8 mouse cellular contexts compared by ENCODE assay signal in the genomic region with DNA sequence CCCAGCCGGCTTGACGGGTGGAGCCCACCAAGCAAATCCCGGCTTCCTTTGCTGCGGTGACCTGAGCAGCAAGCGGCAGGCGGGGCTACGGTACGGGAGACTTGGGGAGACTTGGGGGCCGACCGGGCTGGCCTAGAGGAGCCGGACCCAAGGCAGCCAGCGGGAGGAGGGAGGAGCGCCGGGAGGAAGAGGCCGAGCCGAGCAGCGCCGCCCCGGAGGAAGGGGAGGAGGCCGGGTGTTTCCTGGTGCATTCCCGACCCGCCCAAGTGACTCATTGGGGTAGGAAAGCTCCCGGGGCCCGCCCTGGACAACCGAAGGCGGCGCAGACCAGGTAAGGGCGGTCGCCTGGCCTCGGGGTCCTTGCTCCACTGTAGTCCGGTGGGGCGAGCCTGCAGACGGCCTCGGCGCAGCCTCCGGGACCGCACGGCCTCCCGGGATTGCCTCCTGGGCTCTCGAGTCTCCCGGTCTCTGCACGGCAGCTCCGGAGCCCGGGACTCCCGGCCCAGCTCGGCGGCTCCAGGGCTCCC. TPM values are rescaled to one million over a fixed set of nuclear protein-coding genes. Genes with fewer than 3 reads are reported as not detected.
DNase-seq lines count a peak whose midpoint lies in the region; ATAC-seq and TF ChIP-seq lines count a peak whose summit lies in the region.

No protein-coding gene starts in this region.

- TF ChIP-seq POLR2A in lung, adult 2 months (IDR thresholded peaks at IDR 0.05; ENCODE audit: borderline replicate concordance, extremely low read depth, low read depth, low read length) = peak; percentile 63

- H3K27ac ChIP-seq in ES-E14 (ENCODE audit: insufficient read depth, low read depth, low read length, poor library complexity, severe bottlenecking) = peak overlapping the region; percentile 82
- peak overlapping the region; percentile 94 for H3K27ac ChIP-seq in forebrain, embryonic 14.5 days (ENCODE audit: low read depth, low read length)
- peak overlapping the region; percentile 94 for H3K27ac ChIP-seq in neural tube, embryonic 15.5 days (replicated peaks)

- H3K9me3 ChIP-seq in ES-E14 (ENCODE audit: control insufficient read depth, insufficient read depth, low read depth, low read length) = no peaks in the 10 kb centered on the region
- no peaks in the 10 kb centered on the region for H3K9me3 ChIP-seq in forebrain, embryonic 14.5 days (replicated peaks; ENCODE audit: control insufficient read depth, low read length)
- H3K9me3 ChIP-seq in neural tube, embryonic 15.5 days (replicated peaks) = no peaks in the 10 kb centered on the region

- ATAC-seq in forebrain, embryonic 14.5 days = peak; percentile 95
- ATAC-seq in neural tube, embryonic 15.5 days (ENCODE audit: low FRiP score) = peak; percentile 93

- H3K36me3 ChIP-seq in ES-E14 (ENCODE audit: control insufficient read depth, insufficient read depth, low read length, poor library complexity, severe bottlenecking) = no peaks in the 10 kb centered on the region
- H3K36me3 ChIP-seq in forebrain, embryonic 14.5 days (ENCODE audit: control insufficient read depth, insufficient read depth, low read length) = no peaks in the 10 kb centered on the region
- H3K36me3 ChIP-seq in neural tube, embryonic 15.5 days = no peaks in the 10 kb centered on the region

- DNase-seq in ES-E14 (ENCODE audit: low read depth, low spot score) = peak; percentile 77
- DNase-seq in cerebellum, adult 11 months = peak; percentile 86
- DNase-seq in forebrain, embryonic 14.5 days (ENCODE audit: low spot score) = peak; percentile 86
- DNase-seq in heart, postnatal 14 days = peak; percentile 92
- DNase-seq in layer of hippocampus, adult 18-20 months (ENCODE audit: low spot score in 2 of 2) = peak; percentile 87 to 91
- peak; percentile 87 for DNase-seq in lung, adult 2 months
- DNase-seq in testis, postnatal 10 days (ENCODE audit: low spot score) = peak; percentile 89

- H3K27me3 ChIP-seq in forebrain, embryonic 14.5 days (replicated peaks; ENCODE audit: control insufficient read depth, insufficient read depth, low read length) = no peaks in the 10 kb centered on the region
- H3K27me3 ChIP-seq in neural tube, embryonic 15.5 days (replicated peaks) = no peaks in the 10 kb centered on the region

- H3K4me3 ChIP-seq in ES-E14 (ENCODE audit: insufficient read depth in 1 of 2, low read depth in 1 of 2, low read length in 2 of 2, poor library complexity in 1 of 2, severe bottlenecking in 1 of 2) = peak overlapping the region; percentile 92 to 95
- peak overlapping the region; percentile 85 for H3K4me3 ChIP-seq in forebrain, embryonic 14.5 days (ENCODE audit: low read depth, low read length)
- peak overlapping the region; percentile 81 for H3K4me3 ChIP-seq in lung, adult 2 months (replicated peaks; ENCODE audit: extremely low read depth, low read depth, low read length)
- peak overlapping the region; percentile 91 for H3K4me3 ChIP-seq in neural tube, embryonic 15.5 days (replicated peaks)

- H3K4me1 ChIP-seq in ES-E14 (ENCODE audit: control insufficient read depth in 2 of 2, insufficient read depth in 2 of 2, low read length in 2 of 2, poor library complexity in 1 of 2) = peaks cover 7% of the 10 kb centered on the region in 2 experiments; a peak in 2 of 4 replicates
- H3K4me1 ChIP-seq in forebrain, embryonic 14.5 days (ENCODE audit: control insufficient read depth, insufficient read depth, low read length) = peaks cover 8% of the 10 kb centered on the region
- peaks cover 3% of the 10 kb centered on the region; the same call in 1 of the 2 replicates for H3K4me1 ChIP-seq in lung, adult 2 months (ENCODE audit: control insufficient read depth, insufficient read depth, low read length)
- peaks cover 16% of the 10 kb centered on the region for H3K4me1 ChIP-seq in neural tube, embryonic 15.5 days

- 1% methylated on average over 23 of the region's 47 CpGs for WGBS in forebrain, embryonic 14.5 days
- WGBS in lung, adult 2 months = under 1% methylated on average over 45 of the region's 47 CpGs
- under 1% methylated on average over 40 of the region's 47 CpGs for WGBS in neural tube, embryonic 15.5 days

- no peak for TF ChIP-seq CTCF in lung, adult 2 months (IDR thresholded peaks at IDR 0.05; ENCODE audit: insufficient read depth, low read length)

- in situ Hi-C loops in ES-E14 (cut with MboI; ENCODE audit: low sequenced_read_pairs in 2 of 2, unreplicated experiment in 2 of 2) = no loop called here

- intact Hi-C loops in heart, postnatal 14 days (cut with DNase I) = loop anchor here (2.0 to 10.0 kb wide), 3 partner anchors 27 to 203 kb away; partner anchors contain the start of gene Tubgcp5

- peak overlapping the region; percentile 66 for H3K4me2 ChIP-seq in forebrain, embryonic 14.5 days (ENCODE audit: low read length)
- H3K4me2 ChIP-seq in neural tube, embryonic 15.5 days = peak overlapping the region; percentile 71

- H3K9ac ChIP-seq in ES-E14 (ENCODE audit: insufficient read depth, low read depth, low read length, poor library complexity, severe bottlenecking) = peak overlapping the region; percentile 93
- H3K9ac ChIP-seq in forebrain, embryonic 14.5 days (ENCODE audit: low read length) = peak overlapping the region; percentile 95
- peak overlapping the region; percentile 97 for H3K9ac ChIP-seq in neural tube, embryonic 15.5 days (replicated peaks)

TF ChIP-seq in ES-E14, 5 proteins besides CTCF, POLR2A, EP300 and RAD21:
- 0 out of 2 replicates have a peak, but pooled peaks have one; percentile 17 for TF ChIP-seq HCFC1 (IDR thresholded peaks at IDR 0.05; ENCODE audit: borderline replicate concordance, insufficient read depth, low read length)
- no peak for TF ChIP-seq ZNF384 (IDR thresholded peaks at IDR 0.05; ENCODE audit: low read depth, low read length)

RNA-seq across cellular contexts. Expression of gene Cyfip1, which starts 0.5 kb away (rescaled TPM):
- total RNA-seq in ES-E14 (2012; rRNA removed) = 55.0 and 59.8 TPM in 2 replicates
- 54.5 and 69.5 TPM in 2 replicates for polyA plus RNA-seq in forebrain, embryonic 14.5 days (2014; fragmentation: Nextera tagmentation; extraction: Ambion mirVana)
- 10 to 100 TPM; 45.7 to 45.9 TPM for total RNA-seq in heart, postnatal 14 days (2021)
- 100 to 1,000 TPM; 108 to 113 TPM for total RNA-seq in layer of hippocampus, adult 18-20 months (2021)
- 46.5 and 66.8 TPM in 2 replicates for polyA plus RNA-seq in lung, adult 2 months (2012; rRNA removed)
- polyA plus RNA-seq in neural tube, embryonic 15.5 days (2015; fragmentation: Nextera tagmentation; extraction: Ambion mirVana) = 39.0 and 51.2 TPM in 2 replicates

RNA-seq across cellular contexts. Expression of gene Tubgcp5, which starts 48.1 kb away (rescaled TPM):
- 21.6 and 25.7 TPM in 2 replicates for total RNA-seq in ES-E14 (2012; rRNA removed)
- polyA plus RNA-seq in forebrain, embryonic 14.5 days (2014; fragmentation: Nextera tagmentation; extraction: Ambion mirVana) = 31.2 and 32.5 TPM in 2 replicates
- total RNA-seq in heart, postnatal 14 days (2021) = 10 to 100 TPM; 12.1 to 13.4 TPM
- total RNA-seq in layer of hippocampus, adult 18-20 months (2021) = 10 to 100 TPM; 25.1 to 27.2 TPM
- polyA plus RNA-seq in lung, adult 2 months (2012; rRNA removed) = 2.5 and 3.6 TPM in 2 replicates
- polyA plus RNA-seq in neural tube, embryonic 15.5 days (2015; fragmentation: Nextera tagmentation; extraction: Ambion mirVana) = 32.3 and 36.7 TPM in 2 replicates

Comparison
In these comparisons a context has a peak if more than half of its experiments do, and no peak if none do; other contexts are left out.
1. Peak in every context shown above with its lines: DNase-seq, ATAC-seq, H3K4me3 ChIP-seq and H3K27ac ChIP-seq.